Mouse (Mus musculus): ENCODE results near the gene Hoxb4.

The Hoxb4 gene

GRCm38 (mm10) chr11:96313806-96314428, 4.2 kb upstream of the Hoxb4 start:
- DNase-seq (ENCODE audit: low read depth, low spot score): no peak

GRCm38 (mm10) chr11:96314671-96315343, 3.3 kb upstream of the Hoxb4 start:
- no peak for DNase-seq (ENCODE audit: low read depth, low spot score)

GRCm38 (mm10) chr11:96315344-96315681, 2.8 kb upstream of the Hoxb4 start:
- no peak for DNase-seq (ENCODE audit: low read depth, low spot score)

- DNase-seq (ENCODE audit: low read depth, low spot score): no peak
Measured at GRCm38 (mm10) chr11:96316696-96317607, 1.1 kb upstream of the Hoxb4 start.

GRCm38 (mm10) chr11:96318368-96319070, 452 bp downstream of the Hoxb4 start:
- DNase-seq (ENCODE audit: low read depth, low spot score): no peak

GRCm38 (mm10) chr11:96319071-96319902, 1.2 kb downstream of the Hoxb4 start:
- DNase-seq (ENCODE audit: low read depth, low spot score): no peak

GRCm38 (mm10) chr11:96319910-96320309, 1.8 kb downstream of the Hoxb4 start:
- no peak for DNase-seq (ENCODE audit: low read depth, low spot score)

- DNase-seq (ENCODE audit: low read depth, low spot score): no peak
Measured at GRCm38 (mm10) chr11:96320688-96321087, 2.6 kb downstream of the Hoxb4 start.

- DNase-seq (ENCODE audit: low read depth, low spot score): no peak
Measured at GRCm38 (mm10) chr11:96321846-96322245, 3.8 kb downstream of the Hoxb4 start.

GRCm38 (mm10) chr11:96322738-96323137, 4.7 kb downstream of the Hoxb4 start:
- no peak for DNase-seq (ENCODE audit: low read depth, low spot score)

GRCm38 (mm10) chr11:96323154-96323553, 5.1 kb downstream of the Hoxb4 start, which contains the start of gene Hoxb3:
Gene Hoxb3 (plus strand): TSS chr11:96323326.
- no peak for DNase-seq (ENCODE audit: low read depth, low spot score)

GRCm38 (mm10) chr11:96324125-96324524, 6.1 kb downstream of the Hoxb4 start:
- no peak for DNase-seq (ENCODE audit: low read depth, low spot score)

- no peak for DNase-seq (ENCODE audit: low read depth, low spot score)
Measured at GRCm38 (mm10) chr11:96324965-96325364, 6.9 kb downstream of the Hoxb4 start.

- DNase-seq (ENCODE audit: low read depth, low spot score): no peak
Measured at GRCm38 (mm10) chr11:96325747-96326212, 7.7 kb downstream of the Hoxb4 start.

- DNase-seq (ENCODE audit: low read depth, low spot score): no peak
Measured at GRCm38 (mm10) chr11:96326705-96327104, 8.6 kb downstream of the Hoxb4 start.

GRCm38 (mm10) chr11:96327122-96327521, 9.1 kb downstream of the Hoxb4 start:
- DNase-seq (ENCODE audit: low read depth, low spot score): no peak

- no peak for DNase-seq (ENCODE audit: low read depth, low spot score)
Measured at GRCm38 (mm10) chr11:96327750-96328149, 9.7 kb downstream of the Hoxb4 start.

GRCm38 (mm10) chr11:96328605-96329004, 10.5 kb downstream of the Hoxb4 start:
- DNase-seq (ENCODE audit: low read depth, low spot score): no peak

GRCm38 (mm10) chr11:96332105-96332504, 14.0 kb downstream of the Hoxb4 start:
- no peak for DNase-seq (ENCODE audit: low read depth, low spot score)

- no peak for DNase-seq (ENCODE audit: low read depth, low spot score)
Measured at GRCm38 (mm10) chr11:96332618-96333032, 14.6 kb downstream of the Hoxb4 start.
